Mouse (Mus musculus): Measurements from ENCODE around the gene Slc12a8.

Gene Slc12a8

GRCm38 (mm10) chr16:33537499-33538225 lies 20.5 kb downstream of the Slc12a8 start:
- no peak for DNase-seq (ENCODE audit: low read depth, low spot score)

- no peak for DNase-seq (ENCODE audit: low read depth, low spot score)
Observed at GRCm38 (mm10) chr16:33544346-33544745, 27.2 kb downstream of the Slc12a8 start.

GRCm38 (mm10) chr16:33545530-33545929 lies 28.4 kb downstream of the Slc12a8 start:
- DNase-seq (ENCODE audit: low read depth, low spot score), result no peak

- DNase-seq (ENCODE audit: low read depth, low spot score), result no peak
Observed at GRCm38 (mm10) chr16:33553689-33554342, 36.7 kb downstream of the Slc12a8 start.

- DNase-seq (ENCODE audit: low read depth, low spot score), result no peak
Observed at GRCm38 (mm10) chr16:33558121-33558520, 41.0 kb downstream of the Slc12a8 start.

- DNase-seq (ENCODE audit: low read depth, low spot score), result peak; percentile 87
Observed at GRCm38 (mm10) chr16:33560281-33560680, 43.2 kb downstream of the Slc12a8 start.

- DNase-seq (ENCODE audit: low read depth, low spot score), result no peak
Observed at GRCm38 (mm10) chr16:33561308-33562009, 44.3 kb downstream of the Slc12a8 start.

GRCm38 (mm10) chr16:33562874-33563537 lies 45.9 kb downstream of the Slc12a8 start:
- DNase-seq (ENCODE audit: low read depth, low spot score), result no peak

GRCm38 (mm10) chr16:33563538-33564013 lies 46.4 kb downstream of the Slc12a8 start:
- DNase-seq (ENCODE audit: low read depth, low spot score), result no peak

GRCm38 (mm10) chr16:33566467-33566866 lies 49.3 kb downstream of the Slc12a8 start:
- no peak for DNase-seq (ENCODE audit: low read depth, low spot score)

- DNase-seq (ENCODE audit: low read depth, low spot score), result peak; percentile 29
Observed at GRCm38 (mm10) chr16:33567736-33568135, 50.6 kb downstream of the Slc12a8 start.

GRCm38 (mm10) chr16:33568269-33569016 lies 51.3 kb downstream of the Slc12a8 start:
- DNase-seq (ENCODE audit: low read depth, low spot score), result no peak

GRCm38 (mm10) chr16:33572646-33573045 lies 55.5 kb downstream of the Slc12a8 start:
- no peak for DNase-seq (ENCODE audit: low read depth, low spot score)

GRCm38 (mm10) chr16:33573703-33574102 lies 56.6 kb downstream of the Slc12a8 start:
- no peak for DNase-seq (ENCODE audit: low read depth, low spot score)

GRCm38 (mm10) chr16:33575728-33576127 lies 58.6 kb downstream of the Slc12a8 start:
- no peak for DNase-seq (ENCODE audit: low read depth, low spot score)

GRCm38 (mm10) chr16:33576271-33577189 lies 59.4 kb downstream of the Slc12a8 start:
- DNase-seq (ENCODE audit: low read depth, low spot score), result no peak

GRCm38 (mm10) chr16:33578462-33578861 lies 61.3 kb downstream of the Slc12a8 start:
- DNase-seq (ENCODE audit: low read depth, low spot score), result peak; percentile 25

- no peak for DNase-seq (ENCODE audit: low read depth, low spot score)
Observed at GRCm38 (mm10) chr16:33580331-33580730, 63.2 kb downstream of the Slc12a8 start.

- DNase-seq (ENCODE audit: low read depth, low spot score), result peak; percentile 93
Observed at GRCm38 (mm10) chr16:33580736-33581241, 63.7 kb downstream of the Slc12a8 start.

GRCm38 (mm10) chr16:33581661-33582099 lies 64.6 kb downstream of the Slc12a8 start:
- DNase-seq (ENCODE audit: low read depth, low spot score), result peak; percentile 56
